Mouse (Mus musculus) lung, postnatal 0 days (tissue): ENCODE data around the gene Srp14. TPM values are rescaled to one million over a fixed set of nuclear protein-coding genes. Genes with fewer than 3 reads are reported as not detected.

Source experiments
- ATAC-seq: fragments of 200-750 bp; cut with Nextera tagmentation; 2 replicates; pipeline ENCODE4 v1.8.0; 2017; ENCODE audit warnings: moderate library complexity
- DNase-seq: peaks from one replicate; pipeline ENCODE4 v3.0.0-alpha.2; 2016; ENCODE audit warnings: low spot score
- H3K27ac ChIP-seq: fragments of 300-500 bp; sonication (generic); 2 replicates; pipeline ENCODE4 v1.5.1; 2014; ENCODE audit warnings: antibody characterized with exemption, mild to moderate bottlenecking, low read length, mixed read lengths
- H3K27me3 ChIP-seq: fragments of 300-500 bp; sonication (generic); replicated peaks from 2 replicates; pipeline ENCODE4 v1.6.1; 2014; ENCODE audit warnings: low read length, mixed read lengths; ENCODE audit not compliant: insufficient read depth
- H3K36me3 ChIP-seq: fragments of 300-500 bp; sonication (generic); 2 replicates; pipeline ENCODE4 v1.6.1; 2014; ENCODE audit warnings: low read length, mixed read lengths; ENCODE audit not compliant: insufficient read depth
- H3K4me1 ChIP-seq: fragments of 300-500 bp; sonication (generic); 2 replicates; pipeline ENCODE4 v1.6.1; 2014; ENCODE audit warnings: antibody characterized with exemption, low read depth, low read length, mixed read lengths; ENCODE audit not compliant: insufficient read depth
- H3K4me2 ChIP-seq: fragments of 300-500 bp; sonication (generic); replicated peaks from 2 replicates; pipeline ENCODE4 v1.6.1; 2014; ENCODE audit warnings: low read depth, mild to moderate bottlenecking, low read length, moderate library complexity, mixed read lengths
- H3K4me3 ChIP-seq: fragments of 300-500 bp; sonication (generic); 2 replicates; pipeline ENCODE4 v1.5.1; 2014; ENCODE audit warnings: low read depth, low read length
- H3K9ac ChIP-seq: fragments of 300-500 bp; sonication (generic); replicated peaks from 2 replicates; pipeline ENCODE4 v1.6.1; 2014; ENCODE audit warnings: low read depth, mild to moderate bottlenecking
- H3K9me3 ChIP-seq: fragments of 300-500 bp; sonication (generic); 2 replicates; pipeline ENCODE4 v1.6.1; 2016; ENCODE audit warnings: low read length, mixed read lengths
- CTCF ChIP-seq: IDR thresholded peaks from 2 replicates; pipeline ENCODE4 v1.5.1; 2016; ENCODE audit warnings: antibody characterized with exemption, mild to moderate bottlenecking
- EP300 ChIP-seq: IDR thresholded peaks from 2 replicates; pipeline ENCODE4 v1.6.1; 2016; ENCODE audit warnings: antibody characterized with exemption, mild to moderate bottlenecking, control low read depth
- WGBS: fragments of 180-500 bp; shearing (Covaris S2); extraction: QIAGEN DNeasy Blood & Tissue Kit; methylation state at CpG from one replicate; pipeline ENCODE4 v1.1.7; 2014; 5-methylcytosine and 5-hydroxymethylcytosine counted together
- polyA plus RNA-seq: library from polyadenylated mRNA; unstranded; fragments of >200 nt; fragmentation: Nextera tagmentation; extraction: Ambion mirVana; gene quantifications from 2 replicates; pipeline ENCODE4 v1.2.1, GENCODE M21; 2015

Srp14 gene
- polyA plus RNA-seq, 1 experiment from 2014 or later = 275 TPM

- no peak overlapping the region for H3K4me2 ChIP-seq
- no peak for TF ChIP-seq CTCF
- no peak for TF ChIP-seq EP300
- no peak overlapping the region for H3K4me3 ChIP-seq
- H3K36me3 ChIP-seq = no peaks in the 10 kb centered on the region
- DNase-seq = no peak
- H3K27me3 ChIP-seq = no peaks in the 10 kb centered on the region
- ATAC-seq = no peak
- 68% methylated on average over 16 of the region's 16 CpGs for WGBS
- H3K9me3 ChIP-seq = no peaks in the 10 kb centered on the region
- no peak overlapping the region for H3K9ac ChIP-seq
- no peak overlapping the region for H3K27ac ChIP-seq
- peaks cover 5% of the 10 kb centered on the region; the same call in 1 of the 2 replicates for H3K4me1 ChIP-seq
These were observed 33.2 kb upstream of the Srp14 start for GRCm38 (mm10) chr2:118512418-118513377.

DNA sequence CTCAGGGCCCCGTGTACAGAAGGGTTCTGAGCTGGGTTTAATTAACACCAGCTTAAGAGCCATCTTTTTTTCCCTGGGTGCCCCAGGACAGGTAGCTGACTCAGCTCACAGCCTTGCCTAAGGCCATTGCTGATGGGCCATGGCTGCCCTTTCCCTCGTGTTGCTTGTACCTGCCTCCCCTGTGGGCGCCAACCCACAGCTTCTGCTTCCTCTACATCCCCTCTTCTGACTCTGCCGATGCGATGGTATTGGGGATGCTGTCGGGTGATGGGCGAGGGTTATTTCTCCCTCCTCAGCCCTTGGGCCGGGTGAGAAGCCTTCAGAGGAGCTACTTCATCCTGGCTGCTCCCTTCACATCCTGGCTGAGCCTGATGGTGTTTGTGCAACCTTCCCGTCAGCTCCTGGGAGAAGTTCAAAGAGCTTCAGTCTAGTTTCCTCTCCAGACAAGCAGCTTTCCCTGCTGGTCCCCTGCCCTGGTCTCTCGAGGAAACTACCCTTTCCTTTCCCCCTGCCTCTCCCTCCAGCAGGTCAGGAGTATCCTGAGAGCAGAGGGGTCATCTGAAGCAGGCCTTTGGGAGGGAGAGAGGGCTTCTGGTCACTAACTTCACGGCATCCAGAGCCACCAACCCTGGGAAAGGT is 32.4 kb upstream of the Srp14 start:
- TF ChIP-seq CTCF (no peak), EP300 (no peak)
- H3K4me1 ChIP-seq = peaks cover 5% of the 10 kb centered on the region; the same call in 1 of the 2 replicates
- WGBS = 50% methylated on average over 11 of the region's 11 CpGs
- ATAC-seq (no peak), DNase-seq (peak; percentile 46)
- no peaks in the 10 kb centered on the region for H3K9me3 ChIP-seq
- H3K27ac ChIP-seq = no peak overlapping the region
- no peaks in the 10 kb centered on the region for H3K36me3 ChIP-seq
- H3K4me2 ChIP-seq = no peak overlapping the region
- no peak overlapping the region for H3K9ac ChIP-seq
- no peaks in the 10 kb centered on the region for H3K27me3 ChIP-seq
- no peak overlapping the region for H3K4me3 ChIP-seq

- H3K9me3 ChIP-seq = no peaks in the 10 kb centered on the region
- no peaks in the 10 kb centered on the region for H3K36me3 ChIP-seq
- ATAC-seq = peak; percentile 90
- H3K27me3 ChIP-seq = no peaks in the 10 kb centered on the region
- H3K9ac ChIP-seq = no peak overlapping the region
- DNase-seq = peak; percentile 88
- 0 out of 2 replicates have a peak overlapping the region, but pooled peaks have one; percentile 8 for H3K27ac ChIP-seq
- H3K4me2 ChIP-seq = no peak overlapping the region
- no peak overlapping the region for H3K4me3 ChIP-seq
- 43% methylated on average over 27 of the region's 29 CpGs for WGBS
- TF ChIP-seq CTCF (peak; percentile 24; the same call in 1 of the 2 replicates), EP300 (no peak)
- H3K4me1 ChIP-seq = peaks cover 5% of the 10 kb centered on the region; the same call in 1 of the 2 replicates
These were observed 31.2 kb upstream of the Srp14 start for GRCm38 (mm10) chr2:118510447-118511310.

GRCm38 (mm10) chr2:118509688-118510446 is 30.4 kb upstream of the Srp14 start:
- no peaks in the 10 kb centered on the region for H3K9me3 ChIP-seq
- DNase-seq (no peak), ATAC-seq (no peak)
- H3K4me2 ChIP-seq = no peak overlapping the region
- peaks cover 5% of the 10 kb centered on the region; the same call in 1 of the 2 replicates for H3K4me1 ChIP-seq
- H3K27me3 ChIP-seq = no peaks in the 10 kb centered on the region
- no peak for TF ChIP-seq CTCF
- TF ChIP-seq EP300 = no peak
- H3K36me3 ChIP-seq = no peaks in the 10 kb centered on the region
- H3K4me3 ChIP-seq = no peak overlapping the region
- H3K9ac ChIP-seq = no peak overlapping the region
- WGBS = 39% methylated on average over 8 of the region's 8 CpGs
- 0 out of 2 replicates have a peak overlapping the region, but pooled peaks have one; percentile 8 for H3K27ac ChIP-seq

DNA sequence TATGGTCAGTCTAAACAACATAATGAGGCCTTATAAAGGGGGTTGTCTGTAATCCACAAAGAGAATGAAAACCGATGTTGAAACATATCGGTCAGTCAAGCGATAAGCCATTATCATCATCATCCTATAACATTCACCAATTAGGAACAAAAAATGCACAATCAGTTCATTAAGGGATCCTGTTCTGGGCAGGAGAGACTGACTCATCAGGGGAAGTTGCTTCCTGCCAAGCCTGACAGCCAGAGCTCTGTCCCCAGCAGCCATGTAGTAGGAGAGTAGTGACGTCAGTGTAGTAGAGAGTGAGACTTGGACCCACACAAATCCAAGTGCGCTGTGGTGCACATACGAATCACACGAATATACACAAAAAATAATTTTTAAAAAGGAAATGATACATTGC is 27.6 kb upstream of the Srp14 start:
- Histone ChIP-seq H3K4me1 (peaks cover 5% of the 10 kb centered on the region; the same call in 1 of the 2 replicates), H3K9me3 (no peaks in the 10 kb centered on the region), H3K27me3 (no peaks in the 10 kb centered on the region), H3K4me3 (no peak overlapping the region), H3K9ac (no peak overlapping the region), H3K36me3 (no peaks in the 10 kb centered on the region), H3K4me2 (no peak overlapping the region), H3K27ac (no peak overlapping the region)
- 69% methylated on average over 7 of the region's 7 CpGs for WGBS
- ATAC-seq (0 out of 2 replicates have a peak, but pooled peaks have one; percentile 25), DNase-seq (peak; percentile 67)
- TF ChIP-seq CTCF (no peak), EP300 (no peak)
